In the genomic region with DNA sequence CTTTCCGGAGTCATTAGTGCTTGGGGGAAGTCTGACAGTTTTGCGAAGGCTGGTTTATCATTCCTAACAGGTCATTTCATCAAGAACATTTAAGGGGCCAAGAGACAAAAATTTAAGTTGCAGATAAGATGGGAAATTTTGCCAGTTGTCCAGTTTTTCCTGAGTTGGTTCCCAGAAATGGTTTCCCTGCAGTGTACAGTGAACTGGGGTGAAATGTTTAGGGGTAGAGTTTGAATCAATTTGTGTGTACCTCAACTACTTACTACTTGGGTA, we compare ENCODE assay signal across 7 mouse cellular contexts. TPM values are rescaled to one million over a fixed set of nuclear protein-coding genes. Genes with fewer than 3 reads are reported as not detected.
DNase-seq lines count a peak whose midpoint lies in the region; ATAC-seq and TF ChIP-seq lines count a peak whose summit lies in the region.

No protein-coding gene starts in this region.

- H3K4me1 ChIP-seq in lung, embryonic 15.5 days: peaks cover 15% of the 10 kb centered on the region
- peaks cover 18% of the 10 kb centered on the region for H3K4me1 ChIP-seq in embryonic facial prominence, embryonic 15.5 days
- peaks cover 5% of the 10 kb centered on the region; the same call in 1 of the 2 replicates for H3K4me1 ChIP-seq in limb, embryonic 11.5 days (ENCODE audit: control insufficient read depth, insufficient read depth, low read length)
- H3K4me1 ChIP-seq in olfactory bulb, adult 2 months (ENCODE audit: control insufficient read depth, insufficient read depth, low read length): peaks cover 7% of the 10 kb centered on the region; the same call in 1 of the 2 replicates

- intact Hi-C loops in left cerebral cortex, postnatal 4 days (cut with DNase I): no loop called here

- peak overlapping the region; percentile 94 for H3K9ac ChIP-seq in lung, embryonic 15.5 days
- peak overlapping the region; percentile 68 for H3K9ac ChIP-seq in embryonic facial prominence, embryonic 15.5 days
- H3K9ac ChIP-seq in limb, embryonic 11.5 days (ENCODE audit: low read length): peak overlapping the region; percentile 96

- H3K4me2 ChIP-seq in lung, embryonic 15.5 days: peak overlapping the region; percentile 88
- peak overlapping the region; percentile 77 for H3K4me2 ChIP-seq in embryonic facial prominence, embryonic 15.5 days (replicated peaks)
- H3K4me2 ChIP-seq in limb, embryonic 11.5 days (ENCODE audit: low read depth, severe bottlenecking): peak overlapping the region; percentile 69

- WGBS in lung, embryonic 15.5 days: 0% methylated on average over 2 of the region's 2 CpGs
- WGBS in embryonic facial prominence, embryonic 15.5 days: 2% methylated on average over 2 of the region's 2 CpGs
- 0% methylated on average over 2 of the region's 2 CpGs for WGBS in limb, embryonic 11.5 days
- 6% methylated on average over 2 of the region's 2 CpGs for WGBS in olfactory bulb, adult 2 months

- H3K9me3 ChIP-seq in lung, embryonic 15.5 days: no peaks in the 10 kb centered on the region
- H3K9me3 ChIP-seq in embryonic facial prominence, embryonic 15.5 days (replicated peaks): no peaks in the 10 kb centered on the region
- H3K9me3 ChIP-seq in limb, embryonic 11.5 days (ENCODE audit: control insufficient read depth, low read length): no peaks in the 10 kb centered on the region

- no peak for TF ChIP-seq POLR2A in olfactory bulb, adult 2 months (IDR thresholded peaks at IDR 0.05; ENCODE audit: insufficient read depth, low read depth, low read length)

- H3K27me3 ChIP-seq in lung, embryonic 15.5 days: no peaks in the 10 kb centered on the region
- H3K27me3 ChIP-seq in embryonic facial prominence, embryonic 15.5 days: no peaks in the 10 kb centered on the region
- H3K27me3 ChIP-seq in limb, embryonic 11.5 days (ENCODE audit: control insufficient read depth, insufficient read depth, low read length): no peaks in the 10 kb centered on the region

- peak overlapping the region; percentile 97 for H3K4me3 ChIP-seq in lung, embryonic 15.5 days
- H3K4me3 ChIP-seq in embryonic facial prominence, embryonic 15.5 days (replicated peaks): peak overlapping the region; percentile 64
- H3K4me3 ChIP-seq in limb, embryonic 11.5 days (ENCODE audit: low read depth, low read length): peak overlapping the region; percentile 95
- H3K4me3 ChIP-seq in olfactory bulb, adult 2 months (ENCODE audit: insufficient read depth, low read depth, low read length): peak overlapping the region; percentile 72

- H3K36me3 ChIP-seq in lung, embryonic 15.5 days: peaks cover 6% of the 10 kb centered on the region; the same call in 1 of the 2 replicates
- H3K36me3 ChIP-seq in embryonic facial prominence, embryonic 15.5 days: peaks cover 2% of the 10 kb centered on the region; the same call in 1 of the 2 replicates
- H3K36me3 ChIP-seq in limb, embryonic 11.5 days (ENCODE audit: control insufficient read depth, insufficient read depth, low read length): no peaks in the 10 kb centered on the region

- peak overlapping the region; percentile 100 for H3K27ac ChIP-seq in lung, embryonic 15.5 days
- H3K27ac ChIP-seq in embryonic facial prominence, embryonic 15.5 days (replicated peaks): peak overlapping the region; percentile 100
- no peak overlapping the region for H3K27ac ChIP-seq in limb, embryonic 11.5 days (replicated peaks; ENCODE audit: low read depth, low read length)
- H3K27ac ChIP-seq in olfactory bulb, adult 2 months (ENCODE audit: insufficient read depth, low read depth, low read length): no peak overlapping the region

- ATAC-seq in lung, embryonic 15.5 days (ENCODE audit: borderline replicate concordance, extremely low read depth, low FRiP score, low TSS enrichment): no peak
- ATAC-seq in embryonic facial prominence, embryonic 15.5 days (ENCODE audit: insufficient number of reproducible peaks, low FRiP score, low TSS enrichment, low read depth): no peak
- no peak for ATAC-seq in limb, embryonic 11.5 days (ENCODE audit: insufficient number of reproducible peaks, low FRiP score, low TSS enrichment, low read depth)

- no peak for TF ChIP-seq CTCF in olfactory bulb, adult 2 months (IDR thresholded peaks at IDR 0.05; ENCODE audit: insufficient read depth, low read depth, low read length)

- no peak for DNase-seq in lung, postnatal 36 days
- no peak for DNase-seq in limb, embryonic 11.5 days (ENCODE audit: low spot score)
- no peak for DNase-seq in urinary bladder, adult 18-20 months (ENCODE audit: low spot score in 2 of 2)
- no peak for DNase-seq in left cerebral cortex, postnatal 4 days

RNA-seq across cellular contexts. Expression of a gene that starts 1.2 kb away (rescaled TPM):
- polyA plus RNA-seq in lung, embryonic 15.5 days (2015; fragmentation: Nextera tagmentation; extraction: Ambion mirVana): 106 and 119 TPM in 2 replicates
- 78.7 and 90.3 TPM in 2 replicates for polyA plus RNA-seq in embryonic facial prominence, embryonic 15.5 days (2015; fragmentation: Nextera tagmentation; extraction: Ambion mirVana)
- 132 and 136 TPM in 2 replicates for polyA plus RNA-seq in limb, embryonic 11.5 days (2014; fragmentation: Nextera tagmentation; extraction: Ambion mirVana)
- polyA plus RNA-seq in olfactory bulb, adult 2 months (2012; ENCODE audit: insufficient read depth, insufficient read length, low replicate concordance, missing spikeins): 86.3 TPM in 1 of 2 replicates, not detected in the other
- total RNA-seq in left cerebral cortex, postnatal 4 days (2021): 10 to 100 TPM; 21.4 to 23.8 TPM

Comparison
In these comparisons a context has a peak if more than half of its experiments do, and no peak if none do; other contexts are left out.
1. H3K27ac ChIP-seq: peak in lung, embryonic 15.5 days (single experiment) and embryonic facial prominence, embryonic 15.5 days (single experiment); none in limb, embryonic 11.5 days (single experiment) and olfactory bulb, adult 2 months (single experiment).
2. Peak in every context shown above with its lines, with median percentiles within 50 percentile points of each other: H3K4me2 ChIP-seq, H3K4me3 ChIP-seq and H3K9ac ChIP-seq.